Mouse (Mus musculus) hindbrain, embryonic 15.5 days (tissue): Measurements from ENCODE around the gene Med13l. TPM values are rescaled to one million over a fixed set of nuclear protein-coding genes. Genes with fewer than 3 reads are reported as not detected.

Experiments
- ATAC-seq: fragments of 200-750 bp; cut with Nextera tagmentation; 2 replicates; pipeline ENCODE4 v1.8.0; 2017; ENCODE audit warnings: low read depth, moderate number of reproducible peaks, moderate TSS enrichment; ENCODE audit not compliant: low FRiP score
- H3K27ac ChIP-seq: fragments of 300-500 bp; sonication (generic); replicated peaks from 2 replicates; pipeline ENCODE4 v1.5.1; 2015; ENCODE audit warnings: mild to moderate bottlenecking, inconsistent platforms
- H3K27me3 ChIP-seq: fragments of 300-500 bp; sonication (generic); 2 replicates; pipeline ENCODE4 v1.6.1; 2015; ENCODE audit warnings: control low read depth, inconsistent platforms
- H3K36me3 ChIP-seq: fragments of 300-500 bp; sonication (generic); 2 replicates; pipeline ENCODE4 v1.6.1; 2015; ENCODE audit warnings: control low read depth, inconsistent platforms
- H3K4me1 ChIP-seq: fragments of 300-500 bp; sonication (generic); replicated peaks from 2 replicates; pipeline ENCODE4 v1.6.1; 2015; ENCODE audit warnings: control low read depth, inconsistent platforms
- H3K4me2 ChIP-seq: fragments of 300-500 bp; sonication (generic); 2 replicates; pipeline ENCODE4 v1.6.1; 2015; ENCODE audit warnings: moderate library complexity, mild to moderate bottlenecking, inconsistent platforms
- H3K4me3 ChIP-seq: fragments of 300-500 bp; sonication (generic); 2 replicates; pipeline ENCODE4 v1.5.1; 2015; ENCODE audit warnings: mild to moderate bottlenecking, inconsistent platforms
- H3K9ac ChIP-seq: fragments of 300-500 bp; sonication (generic); 2 replicates; pipeline ENCODE4 v1.6.1; 2015; ENCODE audit warnings: inconsistent platforms
- H3K9me3 ChIP-seq: fragments of 300-500 bp; sonication (generic); 2 replicates; pipeline ENCODE4 v1.6.1; 2016; ENCODE audit warnings: control low read depth, inconsistent platforms
- whole genome bisulfite sequencing: fragments of 180-500 bp; shearing (Covaris S2); methylation state at CpG from one replicate; pipeline ENCODE4 v1.1.7; 2015; 5-methylcytosine and 5-hydroxymethylcytosine counted together
- polyA plus RNA-seq: library from polyadenylated mRNA; unstranded; fragments of >200 nt; fragmentation: Nextera tagmentation; extraction: Ambion mirVana; gene quantifications from 2 replicates; pipeline ENCODE4 v1.2.1, GENCODE M21; 2015

Gene Med13l
- polyA plus RNA-seq, 1 experiment from 2014 or later = 13.7 TPM

GRCm38 (mm10) chr5:118801592-118801991 lies 241.1 kb downstream of the Med13l start:
- Histone ChIP-seq H3K4me2 (no peak overlapping the region), H3K36me3 (no peaks in the 10 kb centered on the region), H3K27me3 (no peaks in the 10 kb centered on the region), H3K27ac (no peak overlapping the region), H3K4me3 (no peak overlapping the region), H3K9me3 (no peaks in the 10 kb centered on the region), H3K9ac (no peak overlapping the region), H3K4me1 (no peaks in the 10 kb centered on the region)
- 41% methylated on average over 5 of the region's 5 CpGs for WGBS
- no peak for ATAC-seq

DNA sequence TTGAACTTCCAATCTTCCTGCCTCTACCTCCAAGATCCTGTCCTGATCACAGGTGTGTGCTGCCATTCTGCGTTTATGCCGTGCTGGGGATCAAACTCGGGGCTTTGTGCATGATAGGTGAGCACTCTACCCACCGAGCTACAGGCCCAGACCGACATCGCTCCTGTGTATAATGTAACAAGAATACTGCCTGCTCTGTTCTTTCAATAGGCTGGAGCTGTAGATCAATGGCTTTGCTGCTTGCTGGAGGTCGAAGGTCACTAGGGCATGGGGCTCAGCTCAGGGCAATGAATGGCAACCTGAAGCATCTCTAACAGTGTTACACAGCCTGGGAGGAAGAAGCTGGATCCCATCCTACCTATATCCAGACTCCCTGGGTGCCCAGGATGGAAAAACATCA lies 241.6 kb downstream of the Med13l start:
- no peak overlapping the region for H3K27ac ChIP-seq
- H3K9ac ChIP-seq = no peak overlapping the region
- 70% methylated on average over 7 of the region's 7 CpGs for WGBS
- H3K4me2 ChIP-seq = no peak overlapping the region
- no peaks in the 10 kb centered on the region for H3K36me3 ChIP-seq
- H3K4me1 ChIP-seq = no peaks in the 10 kb centered on the region
- no peak overlapping the region for H3K4me3 ChIP-seq
- no peaks in the 10 kb centered on the region for H3K27me3 ChIP-seq
- no peaks in the 10 kb centered on the region for H3K9me3 ChIP-seq
- ATAC-seq = no peak

GRCm38 (mm10) chr5:118808946-118809345 lies 248.5 kb downstream of the Med13l start:
- ATAC-seq = no peak
- WGBS = 84% methylated on average over 12 of the region's 12 CpGs

GRCm38 (mm10) chr5:118809588-118809987 lies 249.1 kb downstream of the Med13l start:
- Histone ChIP-seq H3K27ac (no peak overlapping the region), H3K4me1 (no peaks in the 10 kb centered on the region), H3K4me2 (no peak overlapping the region), H3K9me3 (no peaks in the 10 kb centered on the region), H3K27me3 (no peaks in the 10 kb centered on the region), H3K4me3 (no peak overlapping the region), H3K36me3 (no peaks in the 10 kb centered on the region), H3K9ac (no peak overlapping the region)
- ATAC-seq = no peak
- WGBS = 82% methylated on average over 5 of the region's 5 CpGs

More at GRCm38 (mm10) chr5:118808946-118809345, 248.5 kb downstream of the Med13l start:
- Histone ChIP-seq H3K9me3 (no peaks in the 10 kb centered on the region), H3K27me3 (no peaks in the 10 kb centered on the region), H3K36me3 (no peaks in the 10 kb centered on the region), H3K27ac (no peak overlapping the region), H3K4me2 (no peak overlapping the region), H3K9ac (no peak overlapping the region), H3K4me1 (no peaks in the 10 kb centered on the region), H3K4me3 (no peak overlapping the region)

DNA sequence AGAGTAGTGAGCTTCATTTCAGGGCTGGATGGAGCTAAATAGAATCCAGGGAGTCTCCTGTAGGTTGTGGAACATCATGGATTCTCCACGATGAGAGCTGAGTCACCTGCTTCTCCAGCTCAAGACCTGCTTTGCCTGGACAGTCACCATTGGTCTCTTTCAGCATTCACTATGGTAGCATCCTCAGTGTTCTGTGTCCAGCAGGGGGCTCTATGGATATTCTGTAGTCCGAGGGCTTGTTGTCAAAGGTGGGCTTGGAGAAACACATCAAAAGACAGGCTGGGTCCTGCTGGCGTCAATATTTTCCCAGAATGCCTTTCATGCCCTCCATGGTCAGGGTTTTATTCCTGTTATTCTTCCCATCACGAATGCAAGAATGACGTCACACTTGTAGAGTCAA lies 251.2 kb downstream of the Med13l start:
- H3K36me3 ChIP-seq = no peaks in the 10 kb centered on the region
- H3K9me3 ChIP-seq = no peaks in the 10 kb centered on the region
- no peaks in the 10 kb centered on the region for H3K27me3 ChIP-seq
- no peak overlapping the region for H3K4me3 ChIP-seq
- H3K27ac ChIP-seq = no peak overlapping the region
- 57% methylated on average over 5 of the region's 5 CpGs for WGBS
- H3K9ac ChIP-seq = no peak overlapping the region
- no peaks in the 10 kb centered on the region for H3K4me1 ChIP-seq
- no peak for ATAC-seq
- no peak overlapping the region for H3K4me2 ChIP-seq

DNA sequence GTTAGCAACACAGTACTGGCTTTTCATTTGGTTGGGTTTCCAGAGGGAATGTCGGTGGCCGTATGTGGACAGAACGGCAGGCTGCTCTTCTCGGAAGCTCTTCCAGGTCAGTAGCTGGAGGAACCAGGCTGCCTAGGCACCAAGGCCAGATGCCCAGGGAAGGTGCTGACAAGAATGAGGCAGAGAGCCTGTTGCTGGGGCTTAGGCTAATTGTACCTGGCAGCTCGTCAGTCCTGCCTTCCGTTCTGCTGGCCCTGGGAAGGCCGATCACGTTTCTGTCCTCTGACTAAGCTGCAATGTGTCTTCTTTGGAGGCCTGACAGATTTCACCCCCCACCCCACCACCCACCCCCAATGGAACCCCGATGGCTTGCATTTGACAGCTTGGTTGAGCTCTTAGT lies 251.9 kb downstream of the Med13l start:
- Histone ChIP-seq H3K9ac (no peak overlapping the region), H3K36me3 (no peaks in the 10 kb centered on the region), H3K9me3 (no peaks in the 10 kb centered on the region), H3K27me3 (no peaks in the 10 kb centered on the region), H3K4me2 (no peak overlapping the region), H3K4me3 (no peak overlapping the region), H3K4me1 (no peaks in the 10 kb centered on the region), H3K27ac (no peak overlapping the region)
- whole genome bisulfite sequencing = 76% methylated on average over 9 of the region's 9 CpGs
- ATAC-seq = no peak

GRCm38 (mm10) chr5:118812947-118813401 lies 252.5 kb downstream of the Med13l start:
- Histone ChIP-seq H3K9ac (no peak overlapping the region), H3K4me1 (no peaks in the 10 kb centered on the region), H3K27ac (no peak overlapping the region), H3K36me3 (no peaks in the 10 kb centered on the region), H3K9me3 (no peaks in the 10 kb centered on the region), H3K4me2 (no peak overlapping the region), H3K27me3 (no peaks in the 10 kb centered on the region), H3K4me3 (no peak overlapping the region)
- WGBS = 78% methylated on average over 7 of the region's 7 CpGs
- no peak for ATAC-seq

GRCm38 (mm10) chr5:118814052-118814451 lies 253.6 kb downstream of the Med13l start:
- Histone ChIP-seq H3K4me3 (no peak overlapping the region), H3K36me3 (no peaks in the 10 kb centered on the region)
- ATAC-seq = no peak

More at GRCm38 (mm10) chr5:118814052-118814451, 253.6 kb downstream of the Med13l start:
- H3K9me3 ChIP-seq = no peaks in the 10 kb centered on the region
- H3K4me2 ChIP-seq = no peak overlapping the region
- no peaks in the 10 kb centered on the region for H3K4me1 ChIP-seq
- H3K27me3 ChIP-seq = no peaks in the 10 kb centered on the region
- 47% methylated on average over 6 of the region's 6 CpGs for WGBS
- no peak overlapping the region for H3K27ac ChIP-seq
- no peak overlapping the region for H3K9ac ChIP-seq
